Mouse (Mus musculus) forebrain, embryonic 10.5 days (tissue): ENCODE data around the gene Selenoi. TPM values are rescaled to one million over a fixed set of nuclear protein-coding genes. Genes with fewer than 3 reads are reported as not detected.

ENCODE experiments used
- DNase-seq: peaks from one replicate; pipeline ENCODE4 v3.0.0-alpha.2; 2017; ENCODE audit warnings: low spot score; ENCODE audit errors: extremely low spot score
- H3K27ac ChIP-seq: fragments of 300-500 bp; sonication (generic); 2 replicates; pipeline ENCODE4 v1.5.1; 2016; ENCODE audit warnings: mild to moderate bottlenecking
- H3K27me3 ChIP-seq: fragments of 300-500 bp; sonication (generic); 2 replicates; pipeline ENCODE4 v1.6.1; 2016; ENCODE audit warnings: mild to moderate bottlenecking; ENCODE audit not compliant: poor library complexity, severe bottlenecking
- H3K36me3 ChIP-seq: fragments of 300-500 bp; sonication (generic); replicated peaks from 2 replicates; pipeline ENCODE4 v1.6.1; 2016; ENCODE audit warnings: mild to moderate bottlenecking, moderate library complexity
- H3K4me1 ChIP-seq: fragments of 300-500 bp; sonication (generic); 2 replicates; pipeline ENCODE4 v1.6.1; 2016
- H3K4me3 ChIP-seq: fragments of 300-500 bp; sonication (generic); 2 replicates; pipeline ENCODE4 v1.5.1; 2016; ENCODE audit warnings: mild to moderate bottlenecking, moderate library complexity
- H3K9me3 ChIP-seq: fragments of 300-500 bp; sonication (generic); 2 replicates; pipeline ENCODE4 v1.6.1; 2016; ENCODE audit warnings: mild to moderate bottlenecking, moderate library complexity
- WGBS: fragments of 180-500 bp; shearing (Covaris S2); methylation state at CpG from one replicate; pipeline ENCODE4 v1.1.7; 2016; 5-methylcytosine and 5-hydroxymethylcytosine counted together
- polyA plus RNA-seq: library from polyadenylated mRNA; unstranded; fragments of >200 nt; fragmentation: Nextera tagmentation; extraction: Ambion mirVana; gene quantifications from 2 replicates; pipeline ENCODE4 v1.2.1, GENCODE M21; 2016

The Selenoi gene
- polyA plus RNA-seq, 1 experiment from 2014 or later: 23.6 TPM

GRCm38 (mm10) chr5:30242410-30242809 lies 10.0 kb downstream of the Selenoi start:
- Histone ChIP-seq H3K9me3 (peaks cover 6% of the 10 kb centered on the region; the same call in 1 of the 2 replicates), H3K27me3 (no peaks in the 10 kb centered on the region), H3K36me3 (peaks cover 36% of the 10 kb centered on the region), H3K4me1 (0 out of 2 replicates have a peak, but pooled peaks cover 3% of the 10 kb centered on the region), H3K27ac (no peak overlapping the region), H3K4me3 (no peak overlapping the region)
- no peak for DNase-seq
- 79% methylated on average over 1 of the region's 1 CpGs for WGBS

- H3K9me3 ChIP-seq: peaks cover 6% of the 10 kb centered on the region; the same call in 1 of the 2 replicates
- DNase-seq: no peak
- 82% methylated on average over 9 of the region's 9 CpGs for WGBS
- H3K4me1 ChIP-seq: 0 out of 2 replicates have a peak, but pooled peaks cover 3% of the 10 kb centered on the region
- H3K4me3 ChIP-seq: no peak overlapping the region
- peaks cover 34% of the 10 kb centered on the region for H3K36me3 ChIP-seq
- H3K27me3 ChIP-seq: no peaks in the 10 kb centered on the region
- H3K27ac ChIP-seq: no peak overlapping the region
Observed at GRCm38 (mm10) chr5:30243741-30244140, 11.4 kb downstream of the Selenoi start.

- Histone ChIP-seq H3K4me3 (no peak overlapping the region), H3K27me3 (no peaks in the 10 kb centered on the region), H3K36me3 (peaks cover 29% of the 10 kb centered on the region), H3K9me3 (no peaks in the 10 kb centered on the region), H3K4me1 (0 out of 2 replicates have a peak, but pooled peaks cover 3% of the 10 kb centered on the region), H3K27ac (no peak overlapping the region)
- DNase-seq: no peak
- 96% methylated on average over 9 of the region's 9 CpGs for WGBS
Observed at GRCm38 (mm10) chr5:30245861-30246416, 13.6 kb downstream of the Selenoi start.

GRCm38 (mm10) chr5:30247666-30248065 lies 15.3 kb downstream of the Selenoi start:
- peaks cover 41% of the 10 kb centered on the region for H3K36me3 ChIP-seq
- no peaks in the 10 kb centered on the region for H3K4me1 ChIP-seq
- no peak overlapping the region for H3K27ac ChIP-seq
- H3K4me3 ChIP-seq: no peak overlapping the region
- WGBS: 98% methylated on average over 1 of the region's 1 CpGs
- no peaks in the 10 kb centered on the region for H3K27me3 ChIP-seq
- DNase-seq: no peak
- H3K9me3 ChIP-seq: no peaks in the 10 kb centered on the region

GRCm38 (mm10) chr5:30255567-30256354 lies 23.4 kb downstream of the Selenoi start:
- no peak overlapping the region for H3K4me3 ChIP-seq
- H3K9me3 ChIP-seq: no peaks in the 10 kb centered on the region
- DNase-seq: no peak
- 92% methylated on average over 12 of the region's 12 CpGs for WGBS
- H3K4me1 ChIP-seq: no peaks in the 10 kb centered on the region
- no peaks in the 10 kb centered on the region for H3K27me3 ChIP-seq
- H3K36me3 ChIP-seq: peaks cover 81% of the 10 kb centered on the region
- no peak overlapping the region for H3K27ac ChIP-seq

DNA sequence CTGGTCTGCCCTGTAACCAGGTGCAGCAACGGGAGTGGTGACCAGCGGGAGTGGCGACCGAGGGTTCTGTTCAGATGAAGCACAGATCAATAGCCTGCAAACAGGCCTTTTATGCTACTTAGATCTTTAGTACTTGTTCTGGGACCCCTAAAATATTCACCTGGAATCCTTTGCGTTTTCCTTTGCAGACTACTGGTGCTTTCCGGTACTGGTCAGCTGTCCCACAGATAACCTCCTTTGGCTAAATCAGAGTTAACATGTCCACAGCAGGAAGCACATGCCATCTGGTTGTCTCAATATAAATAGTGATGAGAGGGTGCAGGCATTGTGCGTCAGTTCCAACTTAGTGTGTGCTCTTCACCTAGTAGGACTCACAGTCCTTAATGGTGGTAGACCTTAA lies 26.4 kb downstream of the Selenoi start:
- DNase-seq: no peak
- Histone ChIP-seq H3K27me3 (no peaks in the 10 kb centered on the region), H3K9me3 (no peaks in the 10 kb centered on the region), H3K4me1 (no peaks in the 10 kb centered on the region), H3K27ac (no peak overlapping the region), H3K36me3 (peaks cover 87% of the 10 kb centered on the region), H3K4me3 (no peak overlapping the region)
- WGBS: 95% methylated on average over 7 of the region's 7 CpGs

- no peaks in the 10 kb centered on the region for H3K9me3 ChIP-seq
- no peak for DNase-seq
- H3K27ac ChIP-seq: no peak overlapping the region
- no peak overlapping the region for H3K4me3 ChIP-seq
- no peaks in the 10 kb centered on the region for H3K27me3 ChIP-seq
- peaks cover 9% of the 10 kb centered on the region for H3K4me1 ChIP-seq
- 89% methylated on average over 11 of the region's 11 CpGs for WGBS
- peaks cover 33% of the 10 kb centered on the region for H3K36me3 ChIP-seq
Observed at GRCm38 (mm10) chr5:30270571-30271190, 38.3 kb downstream of the Selenoi start.

- 94% methylated on average over 11 of the region's 11 CpGs for WGBS
- no peak for DNase-seq
- Histone ChIP-seq H3K4me3 (no peak overlapping the region), H3K27ac (no peak overlapping the region), H3K4me1 (peaks cover 10% of the 10 kb centered on the region), H3K27me3 (no peaks in the 10 kb centered on the region), H3K9me3 (no peaks in the 10 kb centered on the region), H3K36me3 (peaks cover 22% of the 10 kb centered on the region)
Observed at GRCm38 (mm10) chr5:30271599-30272281, 39.4 kb downstream of the Selenoi start.

GRCm38 (mm10) chr5:30276361-30276760 lies 44.0 kb downstream of the Selenoi start:
- H3K9me3 ChIP-seq: no peaks in the 10 kb centered on the region
- no peak overlapping the region for H3K27ac ChIP-seq
- WGBS: 83% methylated on average over 2 of the region's 2 CpGs
- H3K4me3 ChIP-seq: no peak overlapping the region
- no peaks in the 10 kb centered on the region; the same call in 1 of the 2 replicates for H3K27me3 ChIP-seq
- H3K36me3 ChIP-seq: no peaks in the 10 kb centered on the region
- peaks cover 18% of the 10 kb centered on the region for H3K4me1 ChIP-seq
- DNase-seq: no peak

GRCm38 (mm10) chr5:30278952-30279351 lies 46.6 kb downstream of the Selenoi start:
- no peak for DNase-seq
- Histone ChIP-seq H3K36me3 (no peaks in the 10 kb centered on the region), H3K27ac (no peak overlapping the region), H3K4me3 (no peak overlapping the region), H3K4me1 (peaks cover 21% of the 10 kb centered on the region), H3K27me3 (peaks cover 7% of the 10 kb centered on the region), H3K9me3 (no peaks in the 10 kb centered on the region)
- WGBS: 84% methylated on average over 3 of the region's 3 CpGs

GRCm38 (mm10) chr5:30279446-30279845 lies 47.1 kb downstream of the Selenoi start:
- Histone ChIP-seq H3K36me3 (no peaks in the 10 kb centered on the region), H3K4me1 (peaks cover 21% of the 10 kb centered on the region)
- 93% methylated on average over 4 of the region's 4 CpGs for WGBS

GRCm38 (mm10) chr5:30280864-30281263 lies 48.5 kb downstream of the Selenoi start:
- DNase-seq: no peak
- Histone ChIP-seq H3K27ac (no peak overlapping the region; the same call in 1 of the 2 replicates), H3K36me3 (no peaks in the 10 kb centered on the region), H3K9me3 (peaks cover 11% of the 10 kb centered on the region; the same call in 1 of the 2 replicates), H3K4me1 (peaks cover 12% of the 10 kb centered on the region), H3K4me3 (peak overlapping the region; percentile 63), H3K27me3 (peaks cover 7% of the 10 kb centered on the region)
- WGBS: 25% methylated on average over 9 of the region's 9 CpGs

More at GRCm38 (mm10) chr5:30279446-30279845, 47.1 kb downstream of the Selenoi start:
- DNase-seq: no peak
- H3K9me3 ChIP-seq: no peaks in the 10 kb centered on the region
- peaks cover 7% of the 10 kb centered on the region for H3K27me3 ChIP-seq
- no peak overlapping the region for H3K27ac ChIP-seq
- no peak overlapping the region for H3K4me3 ChIP-seq
